Mouse (Mus musculus): ENCODE measurements around the gene 9930104L06Rik. TPM values are rescaled to one million over a fixed set of nuclear protein-coding genes. Genes with fewer than 3 reads are reported as not detected.

Gene 9930104L06Rik
- polyA plus RNA-seq, 1 experiment from 2014 or later: 4.3 TPM

DNA sequence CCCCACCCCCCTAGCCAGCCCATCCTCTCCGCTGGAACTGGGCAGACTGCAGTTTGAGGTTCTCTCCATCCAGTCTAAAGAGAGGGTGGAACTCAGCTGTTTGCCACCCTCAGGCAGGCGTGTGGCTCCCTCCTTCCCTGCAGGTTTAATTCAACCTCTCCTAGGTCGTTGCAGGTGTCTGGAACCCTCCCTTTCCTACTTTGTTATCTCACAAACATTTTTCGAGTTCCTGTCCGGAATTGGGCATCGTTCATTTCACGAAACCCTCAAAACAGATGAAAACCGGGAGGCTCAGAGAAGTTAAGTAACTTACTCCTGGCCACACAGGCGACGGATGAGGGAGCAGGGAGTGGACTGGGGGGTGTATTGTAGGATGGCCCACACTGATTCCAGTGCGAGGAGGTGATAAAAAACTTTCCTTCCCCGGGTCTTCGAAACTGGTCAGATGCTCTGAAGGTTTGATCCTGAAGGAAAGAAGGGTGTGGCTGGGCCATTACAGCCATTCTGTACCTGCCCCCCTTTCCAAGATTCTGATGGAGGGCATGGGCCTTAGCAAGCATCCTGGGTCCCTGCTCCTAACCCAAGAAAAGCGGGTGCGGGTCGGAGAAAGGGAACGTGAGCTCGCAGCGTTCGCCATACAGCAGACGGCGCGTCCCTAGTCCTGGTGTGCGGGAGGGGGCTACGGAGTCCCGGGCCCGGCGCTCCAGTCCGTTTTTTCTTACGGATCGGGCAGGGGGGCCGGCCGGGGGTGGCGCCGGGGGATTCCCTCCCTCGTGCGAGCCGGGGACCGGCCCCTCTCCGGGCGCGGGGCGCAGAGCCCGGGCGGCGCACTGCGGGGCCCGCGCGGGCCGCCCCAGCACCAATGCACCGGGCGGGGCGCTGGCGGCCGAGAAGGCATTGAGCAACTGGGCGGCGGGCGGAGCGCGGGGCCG lies 49.1 kb downstream of the 9930104L06Rik start, which contains the start of gene Rspo1:
Gene Rspo1 (plus strand): TSS at position 760 of the 932 bp plus-strand sequence.
- Histone ChIP-seq H3K27ac (ENCODE audit: low read depth, low read length) (no peak within 1 kb of the TSS), H3K4me3 (ENCODE audit: low read depth, low read length) (peak within 1 kb of the TSS; percentile 44), H3K4me2 (peak within 1 kb of the TSS; percentile 58), H3K9ac (ENCODE audit: low read length) (peak within 1 kb of the TSS; percentile 48), H3K9me3 (ENCODE audit: control insufficient read depth, low read length) (no peaks in the 10 kb centered on the region), H3K4me1 (ENCODE audit: control insufficient read depth, insufficient read depth, low read length) (peaks cover 33% of the 10 kb centered on the region), H3K36me3 (ENCODE audit: control insufficient read depth, insufficient read depth, low read length) (no peaks in the 10 kb centered on the region), H3K27me3 (ENCODE audit: control insufficient read depth, insufficient read depth, low read length) (peaks cover 66% of the 10 kb centered on the region)
- WGBS: 1% methylated on average over 54 of the region's 62 CpGs
- no peak for ATAC-seq (ENCODE audit: low FRiP score)
- DNase-seq (ENCODE audit: low spot score, missing footprints): peak; percentile 91

DNA sequence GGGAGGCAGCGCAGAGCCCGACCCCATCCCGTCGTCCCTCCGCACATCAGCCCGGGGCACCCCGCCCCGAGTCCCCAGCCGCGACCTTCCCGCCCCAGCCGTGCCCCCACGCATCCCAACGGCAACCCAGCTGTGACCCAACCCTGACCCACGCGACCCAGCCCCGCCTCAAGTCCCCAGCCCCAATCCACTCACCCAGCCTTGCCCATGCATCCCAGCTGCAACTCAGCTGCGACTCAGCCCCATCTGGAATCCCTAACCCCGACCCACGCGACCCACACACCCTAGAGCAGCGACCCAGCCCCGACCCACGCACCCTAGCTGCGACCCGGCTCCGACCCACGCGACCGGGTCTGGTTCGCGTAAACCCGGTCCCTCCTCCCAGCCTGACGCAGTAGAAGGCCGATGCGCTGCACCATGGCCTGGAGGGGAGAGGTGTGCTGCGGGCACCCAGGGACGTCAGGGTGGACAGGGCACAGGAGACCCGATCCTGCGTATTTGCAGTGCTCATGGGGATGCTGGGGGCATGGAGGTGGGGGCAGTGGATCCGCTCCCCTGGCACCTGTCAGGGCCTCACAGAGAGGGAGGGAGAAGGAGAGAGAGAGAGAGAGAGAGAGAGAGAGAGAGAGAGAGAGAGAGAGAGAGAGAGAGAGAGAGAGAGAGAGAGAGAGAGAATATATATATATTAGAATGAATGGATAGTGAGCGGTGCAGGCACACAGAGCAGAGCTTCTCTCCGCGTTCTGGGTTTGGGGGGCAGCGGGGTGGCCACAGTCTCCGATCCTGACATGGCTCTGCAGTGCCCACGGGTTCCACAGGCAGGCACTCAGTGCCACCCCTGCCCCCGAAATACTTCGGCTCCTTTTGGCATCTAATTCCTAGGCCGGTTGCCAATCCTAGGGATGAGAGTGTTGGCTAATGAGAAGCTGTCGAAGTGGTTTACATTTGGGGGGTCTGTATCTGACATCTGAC lies 50.2 kb downstream of the 9930104L06Rik start:
- peaks cover 66% of the 10 kb centered on the region for H3K27me3 ChIP-seq (ENCODE audit: control insufficient read depth, insufficient read depth, low read length)
- ATAC-seq (ENCODE audit: low FRiP score) (no peak), DNase-seq (ENCODE audit: low spot score, missing footprints) (peak; percentile 92)
- H3K4me2 ChIP-seq: peak overlapping the region; percentile 58
- peak overlapping the region; percentile 44 for H3K4me3 ChIP-seq (ENCODE audit: low read depth, low read length)
- no peaks in the 10 kb centered on the region for H3K36me3 ChIP-seq (ENCODE audit: control insufficient read depth, insufficient read depth, low read length)
- peak overlapping the region; percentile 48 for H3K9ac ChIP-seq (ENCODE audit: low read length)
- no peaks in the 10 kb centered on the region for H3K9me3 ChIP-seq (ENCODE audit: control insufficient read depth, low read length)
- H3K4me1 ChIP-seq (ENCODE audit: control insufficient read depth, insufficient read depth, low read length): peaks cover 40% of the 10 kb centered on the region
- H3K27ac ChIP-seq (ENCODE audit: low read depth, low read length): no peak overlapping the region
- 3% methylated on average over 49 of the region's 51 CpGs for WGBS

DNA sequence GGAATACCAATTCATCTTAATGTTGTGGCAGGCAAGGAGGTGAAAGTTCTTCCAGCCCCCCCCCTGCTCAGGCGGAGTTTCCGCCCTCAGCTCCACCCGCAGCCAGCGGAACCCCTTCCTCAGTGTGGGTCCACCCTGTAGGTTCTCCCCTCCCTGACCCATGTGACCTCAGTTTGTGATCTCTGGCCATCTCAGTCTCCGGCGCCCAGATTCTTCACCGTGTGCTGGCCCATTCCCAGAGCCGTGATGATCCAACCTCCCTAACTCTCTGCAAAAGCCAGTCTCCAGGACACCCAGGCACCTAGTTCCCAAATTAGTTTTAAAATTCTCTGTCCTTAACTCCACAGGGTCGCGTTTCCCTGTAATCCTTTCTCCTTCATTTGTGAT lies 50.9 kb downstream of the 9930104L06Rik start:
- no peaks in the 10 kb centered on the region for H3K36me3 ChIP-seq (ENCODE audit: control insufficient read depth, insufficient read depth, low read length)
- peak overlapping the region; percentile 4; the same call in 1 of the 2 replicates for H3K4me2 ChIP-seq
- H3K9ac ChIP-seq (ENCODE audit: low read length): no peak overlapping the region
- peaks cover 66% of the 10 kb centered on the region for H3K27me3 ChIP-seq (ENCODE audit: control insufficient read depth, insufficient read depth, low read length)
- H3K4me3 ChIP-seq (ENCODE audit: low read depth, low read length): no peak overlapping the region
- no peaks in the 10 kb centered on the region for H3K9me3 ChIP-seq (ENCODE audit: control insufficient read depth, low read length)
- ATAC-seq (ENCODE audit: low FRiP score) (no peak), DNase-seq (ENCODE audit: low spot score, missing footprints) (no peak)
- no peak overlapping the region for H3K27ac ChIP-seq (ENCODE audit: low read depth, low read length)
- WGBS: 6% methylated on average over 10 of the region's 10 CpGs
- H3K4me1 ChIP-seq (ENCODE audit: control insufficient read depth, insufficient read depth, low read length): peaks cover 40% of the 10 kb centered on the region

DNA sequence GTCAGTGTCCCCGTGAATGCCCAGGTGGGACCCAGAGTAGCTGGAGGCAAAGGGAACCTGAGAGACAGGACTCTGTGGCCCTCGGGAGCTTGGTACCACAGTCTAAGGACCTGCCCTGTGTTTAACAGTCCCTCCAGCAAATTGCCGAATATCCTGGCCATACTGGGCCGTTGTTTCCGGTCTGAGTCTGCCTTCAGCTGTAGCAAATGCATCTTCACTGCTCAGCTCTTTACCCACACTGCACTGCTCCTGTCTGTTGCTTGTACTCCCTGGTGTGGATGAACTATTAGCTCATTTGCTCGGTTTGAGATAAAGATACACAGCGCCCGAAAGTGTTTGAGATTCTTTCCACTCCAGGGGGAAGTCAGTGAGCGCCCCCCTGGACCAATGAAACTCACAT lies 51.5 kb downstream of the 9930104L06Rik start:
- peaks cover 40% of the 10 kb centered on the region for H3K4me1 ChIP-seq (ENCODE audit: control insufficient read depth, insufficient read depth, low read length)

DNA sequence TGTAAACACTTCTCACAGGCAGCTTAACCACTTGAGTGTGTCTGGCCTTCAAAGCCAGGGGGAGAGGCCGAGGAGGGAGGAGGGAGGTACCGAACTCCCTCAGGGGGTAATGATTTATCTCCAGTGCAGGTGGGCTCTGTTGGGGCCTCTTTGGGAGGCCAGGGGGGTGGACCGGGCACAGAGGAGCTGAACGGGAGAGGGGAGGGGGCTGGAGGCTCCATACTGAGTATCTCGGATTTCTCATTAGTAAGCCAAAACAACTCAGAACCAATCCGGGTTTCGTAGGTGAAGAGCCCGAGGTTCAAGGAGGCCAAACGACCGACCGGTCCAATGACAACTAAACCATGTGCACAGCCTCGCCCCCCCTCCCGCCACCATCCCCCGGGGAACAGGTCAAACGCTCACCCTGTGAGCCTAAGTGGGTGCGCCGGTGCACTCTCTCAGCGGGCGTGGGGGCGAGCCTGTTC lies 53.0 kb downstream of the 9930104L06Rik start:
- Histone ChIP-seq H3K4me3 (ENCODE audit: low read depth, low read length) (peak overlapping the region; percentile 6; the same call in 1 of the 2 replicates), H3K27ac (ENCODE audit: low read depth, low read length) (no peak overlapping the region), H3K36me3 (ENCODE audit: control insufficient read depth, insufficient read depth, low read length) (no peaks in the 10 kb centered on the region), H3K9me3 (ENCODE audit: control insufficient read depth, low read length) (no peaks in the 10 kb centered on the region), H3K9ac (ENCODE audit: low read length) (peak overlapping the region; percentile 41), H3K27me3 (ENCODE audit: control insufficient read depth, insufficient read depth, low read length) (peaks cover 51% of the 10 kb centered on the region), H3K4me1 (ENCODE audit: control insufficient read depth, insufficient read depth, low read length) (peaks cover 40% of the 10 kb centered on the region), H3K4me2 (peak overlapping the region; percentile 34)
- peak; percentile 84 for DNase-seq (ENCODE audit: low spot score, missing footprints)
- 1% methylated on average over 20 of the region's 20 CpGs for WGBS
- peak; percentile 45 for ATAC-seq (ENCODE audit: low FRiP score)

More for the DNA sequence above, 51.5 kb downstream of the 9930104L06Rik start:
- Histone ChIP-seq H3K36me3 (ENCODE audit: control insufficient read depth, insufficient read depth, low read length) (no peaks in the 10 kb centered on the region), H3K9me3 (ENCODE audit: control insufficient read depth, low read length) (no peaks in the 10 kb centered on the region), H3K27ac (ENCODE audit: low read depth, low read length) (no peak overlapping the region), H3K4me3 (ENCODE audit: low read depth, low read length) (no peak overlapping the region), H3K9ac (ENCODE audit: low read length) (no peak overlapping the region), H3K27me3 (ENCODE audit: control insufficient read depth, insufficient read depth, low read length) (peaks cover 62% of the 10 kb centered on the region), H3K4me2 (0 out of 2 replicates have a peak overlapping the region, but pooled peaks have one; percentile 0)
- DNase-seq (ENCODE audit: low spot score, missing footprints): peak; percentile 88
- WGBS: 21% methylated on average over 9 of the region's 9 CpGs
- no peak for ATAC-seq (ENCODE audit: low FRiP score)

DNA sequence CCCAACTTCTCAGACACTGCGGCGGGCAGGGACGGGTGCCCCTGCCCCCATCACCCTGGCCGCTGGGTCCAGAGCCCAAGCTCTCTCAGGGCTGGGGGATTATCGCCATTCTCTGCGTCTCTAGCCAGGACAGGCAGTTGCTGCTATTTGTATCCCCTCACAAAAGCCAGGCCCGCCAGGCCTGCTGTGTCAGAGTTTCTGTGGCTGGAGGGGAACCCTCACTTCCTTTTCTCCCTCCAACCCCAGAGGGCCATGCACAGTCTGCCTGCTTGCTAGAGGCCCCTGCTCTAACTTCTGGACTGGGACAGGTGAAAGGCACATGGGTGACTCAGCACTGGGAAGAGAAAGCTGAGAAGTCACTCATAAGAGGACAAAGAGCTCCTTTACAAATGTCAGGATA lies 53.5 kb downstream of the 9930104L06Rik start:
- H3K27me3 ChIP-seq (ENCODE audit: control insufficient read depth, insufficient read depth, low read length): peaks cover 45% of the 10 kb centered on the region
- H3K27ac ChIP-seq (ENCODE audit: low read depth, low read length): no peak overlapping the region
- peak; percentile 92 for DNase-seq (ENCODE audit: low spot score, missing footprints)
- H3K36me3 ChIP-seq (ENCODE audit: control insufficient read depth, insufficient read depth, low read length): no peaks in the 10 kb centered on the region
- H3K4me1 ChIP-seq (ENCODE audit: control insufficient read depth, insufficient read depth, low read length): peaks cover 40% of the 10 kb centered on the region
- under 1% methylated on average over 7 of the region's 7 CpGs for WGBS
- H3K4me2 ChIP-seq: peak overlapping the region; percentile 34
- H3K4me3 ChIP-seq (ENCODE audit: low read depth, low read length): peak overlapping the region; percentile 6; the same call in 1 of the 2 replicates
- H3K9ac ChIP-seq (ENCODE audit: low read length): peak overlapping the region; percentile 41
- ATAC-seq (ENCODE audit: low FRiP score): 0 out of 2 replicates have a peak, but pooled peaks have one; percentile 3
- no peaks in the 10 kb centered on the region for H3K9me3 ChIP-seq (ENCODE audit: control insufficient read depth, low read length)

Other genes with a start within 250 kb of the 9930104L06Rik start
- 66.2 and 75.4 TPM in 2 replicates for gene Utp11, start 243.4 kb upstream of the 9930104L06Rik start, polyA plus RNA-seq (2014; fragmentation: Nextera tagmentation; extraction: Ambion mirVana)
- gene Fhl3, start 236.3 kb upstream of the 9930104L06Rik start, polyA plus RNA-seq (2014; fragmentation: Nextera tagmentation; extraction: Ambion mirVana): 3.9 and 4.5 TPM in 2 replicates
- gene Sf3a3, start 222.3 kb upstream of the 9930104L06Rik start, polyA plus RNA-seq (2014; fragmentation: Nextera tagmentation; extraction: Ambion mirVana): 221 and 236 TPM in 2 replicates
- gene Inpp5b, start 195.2 kb upstream of the 9930104L06Rik start, polyA plus RNA-seq (2014; fragmentation: Nextera tagmentation; extraction: Ambion mirVana): 24.6 and 28.2 TPM in 2 replicates
- 12.9 and 16.7 TPM in 2 replicates for gene Mtf1, start 134.9 kb upstream of the 9930104L06Rik start, polyA plus RNA-seq (2014; fragmentation: Nextera tagmentation; extraction: Ambion mirVana)
- gene Yrdc, start 86.4 kb upstream of the 9930104L06Rik start, polyA plus RNA-seq (2014; fragmentation: Nextera tagmentation; extraction: Ambion mirVana): 43.0 and 47.9 TPM in 2 replicates
- 52.7 and 60.0 TPM in 2 replicates for gene 1110065P20Rik, start 85.9 kb upstream of the 9930104L06Rik start, polyA plus RNA-seq (2014; fragmentation: Nextera tagmentation; extraction: Ambion mirVana)
- gene Maneal, start 74.9 kb upstream of the 9930104L06Rik start, polyA plus RNA-seq (2014; fragmentation: Nextera tagmentation; extraction: Ambion mirVana): 10.2 and 11.5 TPM in 2 replicates
- 4.6 and 4.7 TPM in 2 replicates for gene Epha10, start 56.1 kb upstream of the 9930104L06Rik start, polyA plus RNA-seq (2014; fragmentation: Nextera tagmentation; extraction: Ambion mirVana)
- gene Cdca8, start 2.3 kb downstream of the 9930104L06Rik start, polyA plus RNA-seq (2014; fragmentation: Nextera tagmentation; extraction: Ambion mirVana): 244 and 248 TPM in 2 replicates
- gene Rspo1, start 49.4 kb downstream of the 9930104L06Rik start, polyA plus RNA-seq (2014; fragmentation: Nextera tagmentation; extraction: Ambion mirVana): 9.0 and 11.9 TPM in 2 replicates
- gene Gnl2, start 79.5 kb downstream of the 9930104L06Rik start, polyA plus RNA-seq (2014; fragmentation: Nextera tagmentation; extraction: Ambion mirVana): 88.7 and 101 TPM in 2 replicates
- 0.23 and 0.42 TPM in 2 replicates for gene Dnali1, start 128.7 kb downstream of the 9930104L06Rik start, polyA plus RNA-seq (2014; fragmentation: Nextera tagmentation; extraction: Ambion mirVana)
- 38.0 and 41.0 TPM in 2 replicates for gene Snip1, start 129.6 kb downstream of the 9930104L06Rik start, polyA plus RNA-seq (2014; fragmentation: Nextera tagmentation; extraction: Ambion mirVana)
- 126 and 128 TPM in 2 replicates for gene Meaf6, start 148.1 kb downstream of the 9930104L06Rik start, polyA plus RNA-seq (2014; fragmentation: Nextera tagmentation; extraction: Ambion mirVana)
- 0.22 and 0.37 TPM in 2 replicates for gene Zc3h12a, start 190.8 kb downstream of the 9930104L06Rik start, polyA plus RNA-seq (2014; fragmentation: Nextera tagmentation; extraction: Ambion mirVana)